Mouse (Mus musculus): ENCODE measurements around the gene Glipr2.

GRCm38 (mm10) chr4:43983181-43983580, 26.0 kb downstream of the Glipr2 start, which contains the start of gene Ccin:
- no peak for TF ChIP-seq CTCF (IDR thresholded peaks at IDR 0.05; ENCODE audit: low read depth, low read length)
- no peak for TF ChIP-seq POLR2A (IDR thresholded peaks at IDR 0.05; ENCODE audit: extremely low read depth, insufficient read depth, low read length)
